Mouse (Mus musculus) CH12.LX (cell line): ENCODE measurements around the gene Rsrp1. TPM values are rescaled to one million over a fixed set of nuclear protein-coding genes. Genes with fewer than 3 reads are reported as not detected.

Source experiments
- DNase-seq: peaks from one replicate; pipeline ENCODE4 v3.0.0-alpha.2; 2013; ENCODE audit errors: extremely low read depth
- H3K27ac ChIP-seq: 2 replicates; pipeline ENCODE4 v1.5.1; 2012; ENCODE audit warnings: low read depth, mild to moderate bottlenecking, control low read depth, moderate library complexity; ENCODE audit not compliant: insufficient read depth
- H3K27me3 ChIP-seq: replicated peaks from 2 replicates; pipeline ENCODE3; 2012; ENCODE audit warnings: inconsistent platforms
- H3K36me3 ChIP-seq, 2 experiments: replicated peaks in 1 of 2; 2 replicates each; pipeline versions ENCODE3 to v1.6.1; 2012; ENCODE audit warnings: inconsistent platforms in 1 of 2, low read length in 1 of 2, mild to moderate bottlenecking in 1 of 2, mixed read lengths in 1 of 2, moderate library complexity in 1 of 2; ENCODE audit not compliant: control insufficient read depth in 1 of 2, insufficient read depth in 1 of 2
- H3K4me1 ChIP-seq, 2 experiments: 2 replicates each; pipeline ENCODE4 v1.6.1; 2012; ENCODE audit warnings: inconsistent platforms in 1 of 2, moderate library complexity in 1 of 2; ENCODE audit not compliant: insufficient read depth in 2 of 2, control insufficient read depth in 1 of 2
- H3K4me2 ChIP-seq: 2 replicates; pipeline ENCODE4 v1.6.1; 2012; ENCODE audit warnings: low read depth, mild to moderate bottlenecking, control low read depth; ENCODE audit not compliant: poor library complexity, insufficient read depth, severe bottlenecking
- H3K4me3 ChIP-seq, 3 experiments: fragments of 150-350 bp in 1 of 3; sonication (generic) in 1 of 3; replicated peaks in 1 of 3; 2 replicates each; pipeline versions ENCODE3 to v1.5.1; 2011 to 2012; ENCODE audit warnings: low read depth in 2 of 3, low read length in 2 of 3, mild to moderate bottlenecking in 2 of 3, moderate library complexity in 2 of 3, control low read depth in 1 of 3, improper control_type of control experiment in 1 of 3, inconsistent platforms in 1 of 3, mixed read lengths in 1 of 3; ENCODE audit not compliant: poor library complexity in 1 of 3
- H3K79me2 ChIP-seq: replicated peaks from 2 replicates; pipeline ENCODE4 v1.6.1; 2012; ENCODE audit warnings: mild to moderate bottlenecking, moderate library complexity; ENCODE audit not compliant: control insufficient read depth, poor library complexity, insufficient read depth, severe bottlenecking; ENCODE audit errors: extremely low read depth
- H3K9ac ChIP-seq: 2 replicates; pipeline ENCODE4 v1.6.1; 2012; ENCODE audit warnings: low read depth, mild to moderate bottlenecking, control low read depth, moderate library complexity; ENCODE audit not compliant: insufficient read depth
- H3K9me3 ChIP-seq: replicated peaks from 2 replicates; pipeline ENCODE3; 2012; ENCODE audit warnings: low read length, inconsistent platforms, mixed read lengths
- BHLHE40 ChIP-seq: IDR thresholded peaks from 2 replicates; pipeline ENCODE4 v1.6.1; 2011; ENCODE audit warnings: mild to moderate bottlenecking, low read depth, low read length, improper control_type of control experiment
- CHD1 ChIP-seq: IDR thresholded peaks from 2 replicates; pipeline ENCODE4 v1.6.1; 2012; ENCODE audit warnings: low read depth, low read length, improper control_type of control experiment, inconsistent platforms
- CHD2 ChIP-seq: IDR thresholded peaks from 2 replicates; pipeline ENCODE4 v1.6.1; 2011; ENCODE audit warnings: low read length, improper control_type of control experiment
- CTCF ChIP-seq, 2 experiments: IDR thresholded peaks in 1 of 2; conservative IDR thresholded peaks in 1 of 2; 2 replicates each; pipeline ENCODE4 v1.5.1; 2011 to 2012; ENCODE audit warnings: low read depth in 2 of 2, low read length in 2 of 2, improper control_type of control experiment in 1 of 2, inconsistent platforms in 1 of 2, mild to moderate bottlenecking in 1 of 2, moderate library complexity in 1 of 2
- EP300 ChIP-seq: IDR thresholded peaks from 2 replicates; pipeline ENCODE4 v1.6.1; 2011; ENCODE audit warnings: low read length, improper control_type of control experiment
- ETS1 ChIP-seq: conservative IDR thresholded peaks from 2 replicates; pipeline ENCODE4 v1.6.1; 2012; ENCODE audit warnings: low read depth, mild to moderate bottlenecking, inconsistent platforms, low read length, improper control_type of control experiment, moderate library complexity
- GABPA ChIP-seq: IDR thresholded peaks from 2 replicates; pipeline ENCODE4 v1.6.1; 2012; ENCODE audit warnings: low read depth, low read length, improper control_type of control experiment, inconsistent platforms; ENCODE audit not compliant: insufficient replicate concordance
- HCFC1 ChIP-seq: IDR thresholded peaks from 2 replicates; pipeline ENCODE4 v1.6.1; 2012; ENCODE audit warnings: low read depth, mild to moderate bottlenecking, inconsistent platforms, low read length, improper control_type of control experiment
- IRF4 ChIP-seq: IDR thresholded peaks from 2 replicates; pipeline ENCODE4 v1.6.1; 2014; ENCODE audit warnings: low read depth, mild to moderate bottlenecking, inconsistent platforms, low read length, improper control_type of control experiment
- JUN ChIP-seq: IDR thresholded peaks from 2 replicates; pipeline ENCODE4 v1.6.1; 2011; ENCODE audit warnings: low read depth, mild to moderate bottlenecking, low read length, improper control_type of control experiment, moderate library complexity; ENCODE audit not compliant: insufficient read depth
- JUND ChIP-seq: conservative IDR thresholded peaks from 2 replicates; pipeline ENCODE4 v1.6.1; 2011; ENCODE audit warnings: low read depth, low read length, improper control_type of control experiment
- KAT2A ChIP-seq: IDR thresholded peaks from 2 replicates; pipeline ENCODE4 v1.6.1; 2012; ENCODE audit warnings: low read length, improper control_type of control experiment, inconsistent platforms; ENCODE audit not compliant: insufficient replicate concordance
- MAFK ChIP-seq: IDR thresholded peaks from 2 replicates; pipeline ENCODE4 v1.6.1; 2011; ENCODE audit warnings: low read length, improper control_type of control experiment; ENCODE audit not compliant: insufficient replicate concordance
- MAX ChIP-seq: IDR thresholded peaks from 2 replicates; pipeline ENCODE4 v1.6.1; 2011; ENCODE audit warnings: low read length, improper control_type of control experiment
- MAZ ChIP-seq: IDR thresholded peaks from 2 replicates; pipeline ENCODE4 v1.6.1; 2012; ENCODE audit warnings: low read depth, mild to moderate bottlenecking, inconsistent platforms, low read length, improper control_type of control experiment, moderate library complexity
- MEF2A ChIP-seq: IDR thresholded peaks from 2 replicates; pipeline ENCODE4 v1.6.1; 2014; ENCODE audit warnings: low read depth, mild to moderate bottlenecking, inconsistent platforms, low read length, improper control_type of control experiment, borderline replicate concordance
- MXI1 ChIP-seq: IDR thresholded peaks from 2 replicates; pipeline ENCODE4 v1.6.1; 2011; ENCODE audit warnings: mild to moderate bottlenecking, low read depth, low read length, improper control_type of control experiment
- MYC ChIP-seq: IDR thresholded peaks from 2 replicates; pipeline ENCODE4 v1.6.1; 2011; ENCODE audit warnings: low read depth, mild to moderate bottlenecking, improper control_type of control experiment, low read length
- NRF1 ChIP-seq: IDR thresholded peaks from 2 replicates; pipeline ENCODE4 v1.6.1; 2014; ENCODE audit warnings: low read depth, mild to moderate bottlenecking, inconsistent platforms, low read length, improper control_type of control experiment, moderate library complexity
- PAX5 ChIP-seq: IDR thresholded peaks from 2 replicates; pipeline ENCODE4 v1.6.1; 2012; ENCODE audit warnings: low read length, inconsistent platforms, mixed read lengths
- POLR2A ChIP-seq: IDR thresholded peaks from 2 replicates; pipeline ENCODE4 v1.6.1; 2011; ENCODE audit warnings: low read depth, mild to moderate bottlenecking, improper control_type of control experiment, low read length
- POLR2AphosphoS2 ChIP-seq: IDR thresholded peaks from 2 replicates; pipeline ENCODE4 v1.6.1; 2011; ENCODE audit warnings: low read depth, low read length, improper control_type of control experiment
- RAD21 ChIP-seq: IDR thresholded peaks from 2 replicates; pipeline ENCODE4 v1.6.1; 2011; ENCODE audit warnings: low read depth, mild to moderate bottlenecking, low read length, improper control_type of control experiment, moderate library complexity
- RCOR1 ChIP-seq: conservative IDR thresholded peaks from 2 replicates; pipeline ENCODE4 v1.6.1; 2012; ENCODE audit warnings: low read depth, mild to moderate bottlenecking, inconsistent platforms, low read length, improper control_type of control experiment
- SIN3A ChIP-seq: IDR thresholded peaks from 2 replicates; pipeline ENCODE4 v1.6.1; 2012; ENCODE audit warnings: low read length, improper control_type of control experiment, inconsistent platforms
- SMC3 ChIP-seq: IDR thresholded peaks from 2 replicates; pipeline ENCODE4 v1.6.1; 2011; ENCODE audit warnings: low read depth, low read length, improper control_type of control experiment
- TCF12 ChIP-seq: IDR thresholded peaks from 2 replicates; pipeline ENCODE4 v1.6.1; 2014; ENCODE audit warnings: low read depth, mild to moderate bottlenecking, inconsistent platforms, low read length, improper control_type of control experiment
- UBTF ChIP-seq: IDR thresholded peaks from 2 replicates; pipeline ENCODE4 v1.6.1; 2012; ENCODE audit warnings: low read depth, mild to moderate bottlenecking, inconsistent platforms, low read length, improper control_type of control experiment, moderate library complexity
- USF1 ChIP-seq: IDR thresholded peaks from 2 replicates; pipeline ENCODE4 v1.6.1; 2014; ENCODE audit warnings: low read depth, mild to moderate bottlenecking, inconsistent platforms, low read length, improper control_type of control experiment
- USF2 ChIP-seq: conservative IDR thresholded peaks from 2 replicates; pipeline ENCODE4 v1.6.1; 2011; ENCODE audit warnings: low read depth, low read length, improper control_type of control experiment
- ZC3H11A ChIP-seq: IDR thresholded peaks from 2 replicates; pipeline ENCODE4 v1.6.1; 2012; ENCODE audit warnings: low read depth, mild to moderate bottlenecking, inconsistent platforms, low read length, improper control_type of control experiment
- ZKSCAN1 ChIP-seq: IDR thresholded peaks from 2 replicates; pipeline ENCODE4 v1.6.1; 2012; ENCODE audit warnings: low read depth, inconsistent platforms, low read length, improper control_type of control experiment, borderline replicate concordance
- ZMIZ1 ChIP-seq: IDR thresholded peaks from 2 replicates; pipeline ENCODE4 v1.6.1; 2012; ENCODE audit warnings: low read depth, mild to moderate bottlenecking, inconsistent platforms, low read length, improper control_type of control experiment
- ZNF384 ChIP-seq: IDR thresholded peaks from 2 replicates; pipeline ENCODE4 v1.6.1; 2012; ENCODE audit warnings: low read depth, low read length, improper control_type of control experiment, inconsistent platforms
- dilution Hi-C: fragments of 300-500 bp; cut with MboI; formaldehyde crosslinking; loops from 2 replicates; pipeline ENCODE4 v1.14.3; 2020; ENCODE audit warnings: low sequenced_read_pairs; ENCODE audit not compliant: extremely low pct_unique_long_range_greater_than_20kb, extremely low pct_ligation_motif_present
- in situ Hi-C: fragments of 300-500 bp; cut with MboI; formaldehyde crosslinking; loops from 3 replicates; pipeline ENCODE4 v1.14.3; 2019; ENCODE audit warnings: low sequenced_read_pairs, low pct_ligation_motif_present, low pct_unique_long_range_greater_than_20kb, mixed read lengths
- polyA plus RNA-seq: library from polyadenylated mRNA; unstranded; fragments of >175 nt; gene quantifications from 2 replicates; pipeline ENCODE4 v1.2.1, GENCODE M21; 2012; ENCODE audit warnings: low read depth; ENCODE audit not compliant: insufficient read length
- total RNA-seq, 2 experiments: library from RNA; depleted of rRNA; stranded (reverse); fragments of 300-350 nt in 1 of 2; fragments of >200 nt in 1 of 2; gene quantifications; 2 replicates each; pipeline ENCODE4 v1.2.3; 2012 to 2014

Rsrp1 gene
- total and polyA plus RNA-seq, 3 experiments: 51.2 to 69.4 (median 61.3) TPM

DNA sequence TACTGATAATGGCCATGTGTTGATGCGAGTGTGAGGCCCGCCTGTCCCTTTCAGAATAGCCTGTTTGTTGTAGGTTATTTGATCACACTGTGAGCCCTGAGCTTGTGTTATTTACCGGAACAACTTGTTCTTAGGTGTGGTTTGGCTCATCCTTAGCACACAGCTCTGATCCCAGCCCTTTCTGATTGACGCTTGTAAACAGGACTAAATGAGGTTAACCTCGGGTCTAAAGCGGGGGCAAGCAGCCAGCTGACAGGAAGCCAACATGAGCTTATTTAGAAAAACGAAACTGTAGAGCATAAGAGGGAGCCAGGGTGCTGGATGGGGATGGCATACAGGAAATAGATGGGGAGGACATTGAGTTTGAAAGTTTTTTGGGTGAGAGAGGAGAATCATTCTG, 5.0 kb upstream of the Rsrp1 start:
- H3K4me2 ChIP-seq: 0 out of 2 replicates have a peak overlapping the region, but pooled peaks have one; percentile 11
- H3K27me3 ChIP-seq: no peaks in the 10 kb centered on the region
- no peaks in the 10 kb centered on the region for H3K9me3 ChIP-seq
- dilution Hi-C loops: no loop called here
- H3K4me3 ChIP-seq: no peak overlapping the region
- peak overlapping the region; percentile 75 for H3K27ac ChIP-seq
- DNase-seq: peak; percentile 71
- in situ Hi-C loops: no loop called here
- TF ChIP-seq IRF4 (peak; percentile 54; the same call in 1 of the 2 replicates), RAD21 (no peak), CTCF (conservative IDR thresholded peaks at IDR 0.05 in 1 of 2, IDR thresholded peaks at IDR 0.05 in 1 of 2; ENCODE audit: low read depth in 2 of 2, low read length in 2 of 2) (no peak), MAX (no peak), ZKSCAN1 (no peak), CHD2 (no peak), PAX5 (no peak), GABPA (no peak), ETS1 (peak; percentile 85), POLR2A (no peak), MAZ (no peak), HCFC1 (no peak), KAT2A (no peak), CHD1 (no peak), SIN3A (peak; percentile 72; the same call in 1 of the 2 replicates), JUND (no peak), SMC3 (no peak), POLR2AphosphoS2 (no peak), EP300 (no peak), UBTF (no peak), USF2 (no peak), JUN (no peak), USF1 (no peak), MYC (no peak), ZNF384 (no peak), MXI1 (no peak), NRF1 (no peak), RCOR1 (no peak), ZC3H11A (no peak), ZMIZ1 (no peak), MEF2A (peak; percentile 69), MAFK (no peak), BHLHE40 (peak; percentile 45; the same call in 1 of the 2 replicates), TCF12 (peak; percentile 52)
- peaks cover 9 to 58% of the 10 kb centered on the region in 2 experiments for H3K4me1 ChIP-seq
- H3K9ac ChIP-seq: no peak overlapping the region
- peaks cover 9% of the 10 kb centered on the region for H3K79me2 ChIP-seq
- no peaks in the 10 kb centered on the region for H3K36me3 ChIP-seq
